Mouse (Mus musculus): ENCODE measurements around the gene Wdhd1.

DNA sequence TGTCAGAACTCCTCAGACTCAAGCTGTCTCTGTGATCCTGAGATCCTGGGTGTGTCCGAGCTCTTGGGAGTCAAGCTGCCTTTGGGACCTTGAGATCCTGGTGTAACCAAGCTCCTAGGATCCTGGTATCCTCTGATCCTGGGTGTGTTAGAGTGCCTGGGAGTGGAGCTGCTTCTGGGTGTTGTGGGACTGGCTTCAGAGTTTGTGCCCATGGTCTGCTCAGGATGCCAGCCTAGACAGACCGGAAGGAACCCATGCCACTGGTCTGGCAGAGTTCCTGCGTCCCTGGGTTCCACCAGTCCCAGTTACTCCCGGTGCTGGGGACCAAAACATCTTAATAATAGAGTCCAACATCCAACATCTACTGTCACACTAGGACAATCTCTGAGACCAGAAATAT, 63.4 kb downstream of the Wdhd1 start:
- TF ChIP-seq CTCF (IDR thresholded peaks at IDR 0.05; ENCODE audit: borderline replicate concordance, extremely low read depth, insufficient read depth, insufficient read length) (no peak), POLR2A (IDR thresholded peaks at IDR 0.05; ENCODE audit: borderline replicate concordance, extremely low read depth, insufficient read depth, insufficient read length, poor library complexity, severe bottlenecking) (no peak)
